ENCODE assay signal across 11 mouse cellular contexts in the genomic region with DNA sequence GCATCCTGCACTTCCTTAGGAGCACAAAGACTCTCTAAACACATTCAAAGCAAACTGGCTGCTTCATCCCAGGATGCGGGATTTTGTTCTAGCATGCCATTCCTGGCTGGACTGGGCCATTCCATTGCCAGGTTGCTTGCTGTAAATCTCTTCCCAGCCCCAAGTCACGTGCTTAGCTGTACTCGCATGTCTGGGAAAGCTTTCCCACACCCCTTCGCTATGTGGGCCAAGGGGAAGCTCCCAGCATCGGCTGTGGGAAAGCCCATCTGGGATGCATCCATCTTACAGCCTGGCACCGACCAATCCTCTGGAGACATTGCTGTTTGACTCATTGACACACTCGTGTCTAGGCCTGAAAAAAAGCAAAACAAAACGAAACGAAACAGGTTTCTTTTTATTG.
DNase-seq lines count a peak whose midpoint lies in the region; ATAC-seq and TF ChIP-seq lines count a peak whose summit lies in the region.
"Had no signal": no experiment of that assay in that cellular context is flagged by ENCODE, and none has a peak within 500 bp of the region (broad histone marks: within the 10 kb centered on the region; RNA-seq: fewer than 3 reads in every experiment).

No protein-coding gene starts in this region.

- H3K79me2 ChIP-seq in C2C12 (ENCODE audit: control insufficient read depth, insufficient read depth) (no peaks in the 10 kb centered on the region), myocyte (ENCODE audit: control insufficient read depth, insufficient read depth) (no peaks in the 10 kb centered on the region)

- DNase-seq in frontal cortex, postnatal 36 days (ENCODE audit: low spot score in 2 of 2): no peak
- peak; percentile 63 for DNase-seq in brain, embryonic 14.5 days (ENCODE audit: low read depth)
- no peak for DNase-seq in spleen, postnatal 4 days (ENCODE audit: low spot score in 2 of 2)
- DNase-seq in left cerebral cortex, postnatal 25 days (ENCODE audit: low spot score in 2 of 2): no peak
- DNase-seq in gastrocnemius, postnatal 4 days (ENCODE audit: low spot score in 2 of 2): no peak

- TF ChIP-seq POLR2A in brain, embryonic 14.5 days (IDR thresholded peaks at IDR 0.05; ENCODE audit: borderline replicate concordance, extremely low read depth, insufficient read depth, insufficient read length, poor library complexity, severe bottlenecking): no peak
- TF ChIP-seq POLR2A in myocyte (IDR thresholded peaks at IDR 0.05; ENCODE audit: insufficient read length, low read depth): no peak

- H3K4me2 ChIP-seq in myocyte (ENCODE audit: low read depth): peak overlapping the region; percentile 3

- intact Hi-C loops in left cerebral cortex, postnatal 25 days (cut with DNase I): no loop called here

- H3K36me3 ChIP-seq in C2C12 (ENCODE audit: control insufficient read depth, insufficient read depth) (no peaks in the 10 kb centered on the region), myocyte (ENCODE audit: control insufficient read depth, insufficient read depth) (no peaks in the 10 kb centered on the region)
- H3K36me3 ChIP-seq: G1E; heart, embryonic 10.5 days had no signal

- H3K27me3 ChIP-seq in C2C12 (ENCODE audit: control insufficient read depth, insufficient read depth, insufficient read length) (no peaks in the 10 kb centered on the region), myocyte (ENCODE audit: control insufficient read depth, insufficient read depth, insufficient read length) (no peaks in the 10 kb centered on the region)

- H3K79me3 ChIP-seq in C2C12 (ENCODE audit: low read depth): no peaks in the 10 kb centered on the region

- H3K4me3 ChIP-seq in C2C12 (ENCODE audit: insufficient read depth, poor library complexity, severe bottlenecking) (no peak overlapping the region), myocyte (no peak overlapping the region)
- H3K4me3 ChIP-seq: heart, embryonic 10.5 days had no signal

- ATAC-seq in frontal cortex, adult (ENCODE audit: low TSS enrichment): 0 out of 2 replicates have a peak, but pooled peaks have one; percentile 5
- ATAC-seq: intestine, embryonic 16.5 days had no signal

- TF ChIP-seq CTCF in C2C12 (IDR thresholded peaks at IDR 0.05; ENCODE audit: control insufficient read depth, insufficient read depth, insufficient read length): no peak
- no peak for TF ChIP-seq CTCF in brain, embryonic 14.5 days (IDR thresholded peaks at IDR 0.05; ENCODE audit: borderline replicate concordance, extremely low read depth, insufficient read depth, insufficient read length)

- H3ac ChIP-seq in C2C12 (ENCODE audit: control insufficient read depth, insufficient read length, low read depth) (no peak overlapping the region), myocyte (ENCODE audit: control insufficient read depth, insufficient read length) (no peak overlapping the region)

TF ChIP-seq in C2C12, 6 proteins besides CTCF, POLR2A, EP300 and RAD21:
- no peak for TF ChIP-seq CEBPB (IDR thresholded peaks at IDR 0.05; ENCODE audit: low read depth)
- no peak for TF ChIP-seq MYOD1 (IDR thresholded peaks at IDR 0.05; ENCODE audit: control insufficient read depth, insufficient read length, low read depth)
- no peak for TF ChIP-seq MYOG (IDR thresholded peaks at IDR 0.05; ENCODE audit: control insufficient read depth, extremely low read depth, insufficient read length)
- peak; percentile 30 for TF ChIP-seq USF1 (IDR thresholded peaks at IDR 0.05; ENCODE audit: low read depth)

TF ChIP-seq in myocyte, 11 proteins besides CTCF, POLR2A, EP300 and RAD21:
- TF ChIP-seq MYOG (IDR thresholded peaks at IDR 0.05; ENCODE audit: control insufficient read depth in 1 of 3, insufficient read depth in 1 of 3, insufficient read length in 2 of 3, low read depth in 2 of 3): no peak
- peak; percentile 59 for TF ChIP-seq USF1 (IDR thresholded peaks at IDR 0.05; ENCODE audit: low read depth)
